Mouse (Mus musculus): Measurements from ENCODE around the gene Acaca. TPM values are rescaled to one million over a fixed set of nuclear protein-coding genes. Genes with fewer than 3 reads are reported as not detected.

Gene Acaca
- 12.4 and 13.0 TPM in 2 replicates for polyA plus RNA-seq (2015; fragmentation: Nextera tagmentation; extraction: Ambion mirVana)

DNA sequence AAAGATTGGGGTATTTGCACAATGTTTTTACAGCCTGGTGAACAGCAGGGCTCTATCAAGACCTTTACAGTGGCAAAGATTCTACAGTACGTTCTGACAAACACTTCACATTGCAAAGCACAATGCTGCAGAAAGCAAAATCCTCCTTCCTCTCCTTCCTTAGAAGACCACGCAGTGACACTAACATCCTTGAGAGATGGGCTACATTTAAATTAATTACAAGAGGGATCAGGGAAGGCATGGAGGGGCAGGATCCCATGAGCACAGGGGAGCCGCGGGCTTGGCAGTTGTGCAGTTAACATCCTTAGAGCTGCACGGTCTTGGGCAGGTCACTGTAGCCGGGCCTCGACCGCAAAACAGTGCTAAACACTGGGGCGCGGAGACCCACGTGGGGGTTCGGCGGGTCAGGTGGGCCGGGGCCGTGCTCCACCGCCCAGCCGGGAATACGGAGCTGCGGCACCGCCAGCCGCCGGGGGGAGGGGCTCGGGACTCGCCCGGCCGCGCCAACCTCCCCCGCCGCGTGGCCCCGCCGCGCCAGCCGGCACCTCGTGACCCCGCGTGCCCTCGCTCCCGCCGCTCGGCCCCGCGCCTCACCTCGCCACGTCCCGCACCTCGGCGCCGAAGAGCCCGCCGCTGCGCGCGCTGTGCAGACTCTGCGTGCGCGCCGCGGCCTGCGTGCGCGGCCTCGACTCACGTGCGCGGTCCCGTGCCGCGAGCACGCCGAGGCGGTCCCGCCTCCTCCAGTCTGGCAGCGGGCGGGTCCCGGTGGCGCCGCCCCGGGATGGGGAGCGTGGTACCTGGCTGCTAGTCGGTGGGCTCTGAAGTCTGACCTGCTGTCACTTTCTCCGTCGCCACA lies at the start of gene Acaca, which contains the start of gene Tada2a:
TSS of gene Acaca (plus strand) at position 730 of the 856 bp plus-strand sequence.
TSS of gene Tada2a (minus strand) at position 658 of the 856 bp plus-strand sequence.
- peak; percentile 85 for ATAC-seq (ENCODE audit: insufficient number of reproducible peaks, low FRiP score, low TSS enrichment, low read depth)
- peak within 1 kb of the TSS; percentile 64 for H3K9ac ChIP-seq
- H3K9me3 ChIP-seq, result no peaks in the 10 kb centered on the region
- H3K4me3 ChIP-seq, result peak within 1 kb of the TSS; percentile 58
- H3K4me1 ChIP-seq, result peaks cover 9% of the 10 kb centered on the region
- H3K4me2 ChIP-seq, result peak within 1 kb of the TSS; percentile 83
- peak within 1 kb of the TSS; percentile 69 for H3K27ac ChIP-seq
- H3K27me3 ChIP-seq, result no peaks in the 10 kb centered on the region
- peaks cover 25% of the 10 kb centered on the region for H3K36me3 ChIP-seq
- WGBS, result under 1% methylated on average over 62 of the region's 83 CpGs

DNA sequence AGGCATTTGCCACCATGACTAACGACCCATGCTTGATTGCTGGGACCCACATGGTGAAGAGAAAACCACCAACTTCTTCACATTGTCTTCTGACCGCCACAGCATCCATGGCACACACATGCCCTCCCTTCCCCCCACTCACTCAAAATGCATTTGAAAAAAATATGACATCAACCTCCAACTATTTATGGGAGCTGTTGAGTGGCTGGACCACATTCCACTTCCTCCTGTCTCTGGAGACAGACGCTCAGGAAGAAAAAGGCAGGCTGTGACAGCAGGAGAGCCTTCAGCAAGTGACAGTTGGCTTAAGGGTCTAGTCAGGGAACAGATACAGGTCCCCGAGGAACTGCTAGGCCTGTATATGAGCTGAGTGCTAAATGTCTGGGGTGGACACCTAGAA lies 49.6 kb upstream of the Acaca start:
- no peak for ATAC-seq (ENCODE audit: insufficient number of reproducible peaks, low FRiP score, low TSS enrichment, low read depth)
- Histone ChIP-seq H3K4me2 (no peak overlapping the region), H3K4me3 (no peak overlapping the region), H3K36me3 (peaks cover 42% of the 10 kb centered on the region), H3K9ac (no peak overlapping the region), H3K27ac (no peak overlapping the region; the same call in 1 of the 2 replicates), H3K27me3 (no peaks in the 10 kb centered on the region), H3K4me1 (peaks cover 6% of the 10 kb centered on the region), H3K9me3 (no peaks in the 10 kb centered on the region)
- 69% methylated on average over 4 of the region's 4 CpGs for WGBS

DNA sequence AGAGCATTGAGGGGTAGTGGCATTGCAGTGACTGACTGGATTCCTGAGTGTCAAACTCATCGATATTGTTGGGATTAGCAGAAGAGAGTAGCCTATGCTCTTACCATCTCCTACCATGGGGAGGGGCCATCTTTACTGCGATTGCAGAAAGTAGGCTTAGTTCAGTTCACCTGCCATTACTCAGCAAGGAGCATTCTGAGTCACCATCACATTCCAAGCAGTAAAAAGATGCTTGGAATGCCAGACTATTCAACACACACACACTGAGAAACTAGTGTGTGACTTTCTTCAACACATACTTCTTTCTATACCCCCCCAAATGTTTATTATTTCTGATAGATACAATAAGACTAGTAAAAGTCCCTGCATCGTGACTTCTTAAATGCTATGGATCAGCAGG lies 49.1 kb upstream of the Acaca start:
- WGBS, result 83% methylated on average over 3 of the region's 3 CpGs
- Histone ChIP-seq H3K27me3 (no peaks in the 10 kb centered on the region), H3K4me2 (no peak overlapping the region), H3K27ac (no peak overlapping the region), H3K36me3 (peaks cover 43% of the 10 kb centered on the region), H3K9me3 (no peaks in the 10 kb centered on the region), H3K4me3 (no peak overlapping the region), H3K9ac (no peak overlapping the region), H3K4me1 (peaks cover 6% of the 10 kb centered on the region)
- no peak for ATAC-seq (ENCODE audit: insufficient number of reproducible peaks, low FRiP score, low TSS enrichment, low read depth)

DNA sequence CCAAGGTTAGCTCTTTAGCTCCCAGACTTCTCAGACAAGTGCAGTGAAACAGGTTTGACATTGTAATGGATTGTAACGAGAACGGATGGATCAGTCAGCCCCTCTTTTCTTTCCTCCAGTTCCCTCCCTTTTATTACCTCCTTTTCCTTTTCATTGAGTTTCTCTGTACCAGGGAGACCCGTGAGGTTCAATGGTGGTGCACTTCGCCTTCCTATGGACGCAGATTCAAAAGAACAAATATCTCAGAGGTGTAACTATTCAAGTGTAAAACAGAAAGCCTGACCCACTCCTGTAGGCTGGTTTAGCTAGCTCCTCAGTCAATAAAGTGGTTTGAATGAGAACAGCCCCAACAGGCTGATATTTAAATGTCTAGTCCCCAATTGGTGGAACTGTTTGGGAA lies 47.6 kb upstream of the Acaca start:
- Histone ChIP-seq H3K27me3 (no peaks in the 10 kb centered on the region), H3K27ac (no peak overlapping the region), H3K4me2 (no peak overlapping the region), H3K9ac (no peak overlapping the region), H3K4me3 (no peak overlapping the region), H3K36me3 (peaks cover 50% of the 10 kb centered on the region), H3K9me3 (no peaks in the 10 kb centered on the region), H3K4me1 (peaks cover 6% of the 10 kb centered on the region)
- WGBS, result 92% methylated on average over 5 of the region's 5 CpGs
- ATAC-seq (ENCODE audit: insufficient number of reproducible peaks, low FRiP score, low TSS enrichment, low read depth), result no peak

DNA sequence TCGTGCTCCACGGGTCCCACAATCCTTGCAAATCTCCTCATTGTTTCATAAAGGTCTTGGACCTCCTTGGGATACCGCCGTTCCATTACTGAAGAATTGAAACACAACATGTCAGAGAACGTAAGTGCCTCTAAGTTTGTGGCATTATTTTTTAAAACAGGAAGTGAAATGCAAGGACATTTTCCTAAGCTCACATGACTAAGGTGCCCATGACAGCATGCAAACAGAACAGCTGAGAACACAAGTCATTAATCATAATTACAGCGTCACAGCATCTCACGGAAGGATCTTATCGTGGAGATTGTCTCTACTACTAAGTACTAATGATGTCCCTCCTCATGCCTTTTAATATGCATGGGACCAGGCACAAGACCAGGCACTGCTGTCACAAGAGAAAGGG lies 38.9 kb upstream of the Acaca start:
- H3K4me3 ChIP-seq, result no peak overlapping the region
- 88% methylated on average over 8 of the region's 8 CpGs for WGBS
- no peak for ATAC-seq (ENCODE audit: insufficient number of reproducible peaks, low FRiP score, low TSS enrichment, low read depth)
- no peaks in the 10 kb centered on the region for H3K27me3 ChIP-seq
- H3K27ac ChIP-seq, result no peak overlapping the region
- no peak overlapping the region for H3K4me2 ChIP-seq
- no peaks in the 10 kb centered on the region for H3K4me1 ChIP-seq
- H3K9ac ChIP-seq, result no peak overlapping the region
- H3K9me3 ChIP-seq, result no peaks in the 10 kb centered on the region
- peaks cover 56% of the 10 kb centered on the region for H3K36me3 ChIP-seq

DNA sequence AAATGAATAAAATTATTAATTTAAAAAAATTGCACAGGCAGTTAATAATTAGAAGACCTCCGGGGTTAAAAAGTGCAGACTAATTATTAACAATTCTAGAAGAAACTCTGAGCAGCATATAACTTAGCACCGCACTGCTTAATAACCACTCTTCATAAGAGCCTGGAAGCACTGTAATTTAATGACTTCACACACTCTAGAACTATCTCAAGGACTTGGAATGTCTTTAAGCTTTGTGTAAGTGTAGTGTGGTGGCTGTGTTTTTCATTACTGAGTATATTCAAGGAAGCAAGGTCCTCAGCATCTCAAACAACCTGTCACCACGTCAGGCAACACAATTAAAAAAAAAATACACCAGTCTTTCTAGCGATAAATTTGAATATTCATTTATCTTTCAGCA lies 34.4 kb upstream of the Acaca start:
- H3K9ac ChIP-seq, result no peak overlapping the region
- WGBS, result 84% methylated on average over 4 of the region's 4 CpGs
- H3K4me2 ChIP-seq, result no peak overlapping the region
- H3K27ac ChIP-seq, result no peak overlapping the region
- H3K4me1 ChIP-seq, result no peaks in the 10 kb centered on the region
- H3K4me3 ChIP-seq, result no peak overlapping the region
- no peaks in the 10 kb centered on the region for H3K27me3 ChIP-seq
- no peaks in the 10 kb centered on the region for H3K9me3 ChIP-seq
- peaks cover 47% of the 10 kb centered on the region for H3K36me3 ChIP-seq
- no peak for ATAC-seq (ENCODE audit: insufficient number of reproducible peaks, low FRiP score, low TSS enrichment, low read depth)

DNA sequence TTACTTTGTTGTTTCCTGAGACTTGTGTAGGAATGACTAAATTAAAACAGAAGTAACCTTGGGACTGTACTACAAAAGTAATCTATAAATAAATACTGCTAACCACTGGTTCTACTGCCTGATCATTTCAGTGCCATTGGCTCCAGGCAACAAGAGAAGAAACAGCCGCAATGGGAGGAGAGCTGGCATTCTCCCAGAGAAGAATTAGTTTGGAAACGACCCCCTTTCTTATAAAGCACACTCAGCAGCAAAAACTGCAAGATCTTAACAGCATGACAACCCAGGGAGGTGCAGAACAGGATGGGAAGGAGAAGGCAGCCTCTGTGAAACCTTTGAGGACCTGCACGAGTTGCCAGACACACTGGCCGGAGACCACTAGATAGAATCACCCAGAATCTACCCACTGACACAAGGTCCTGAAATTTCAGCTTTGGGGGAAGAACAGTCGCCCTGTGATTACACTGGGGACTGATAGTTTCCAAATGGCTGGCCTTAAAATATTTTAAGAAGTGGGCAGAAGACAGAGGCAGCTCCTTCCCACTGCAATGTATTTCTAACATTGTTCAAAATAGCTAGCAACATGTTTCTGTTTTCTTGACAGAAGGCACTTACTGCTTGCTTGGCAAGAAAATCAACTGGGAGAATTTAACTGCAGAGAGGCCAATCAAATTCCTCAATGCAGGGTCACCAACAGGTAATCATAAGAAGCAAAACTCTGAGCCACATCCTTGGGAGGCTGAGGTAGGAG lies 32.0 kb upstream of the Acaca start:
- Histone ChIP-seq H3K4me2 (no peak overlapping the region), H3K27me3 (no peaks in the 10 kb centered on the region), H3K4me1 (0 out of 2 replicates have a peak, but pooled peaks cover 3% of the 10 kb centered on the region), H3K27ac (no peak overlapping the region), H3K4me3 (no peak overlapping the region), H3K9me3 (no peaks in the 10 kb centered on the region), H3K36me3 (peaks cover 50% of the 10 kb centered on the region), H3K9ac (no peak overlapping the region)
- 62% methylated on average over 5 of the region's 5 CpGs for WGBS
- no peak for ATAC-seq (ENCODE audit: insufficient number of reproducible peaks, low FRiP score, low TSS enrichment, low read depth)

DNA sequence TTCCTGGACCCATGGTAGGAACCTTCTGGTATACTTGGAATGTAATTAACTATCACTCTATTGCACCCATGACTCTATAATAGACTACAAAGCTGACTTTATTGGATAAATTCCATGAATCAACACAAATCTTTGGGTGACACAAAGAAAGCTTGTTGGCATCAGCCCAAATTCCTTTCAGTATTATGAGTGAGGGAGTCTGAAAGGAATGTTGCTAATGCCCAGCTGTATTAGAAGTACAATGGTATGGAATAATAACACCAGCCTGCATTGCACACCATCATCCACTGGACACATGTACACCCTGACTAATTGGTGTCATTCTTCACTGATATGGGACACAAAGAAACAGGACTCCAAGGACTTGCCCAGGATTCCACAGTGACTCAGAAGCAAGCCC lies 28.3 kb upstream of the Acaca start:
- Histone ChIP-seq H3K9me3 (no peaks in the 10 kb centered on the region), H3K27me3 (no peaks in the 10 kb centered on the region), H3K4me3 (no peak overlapping the region), H3K36me3 (peaks cover 70% of the 10 kb centered on the region), H3K4me2 (no peak overlapping the region), H3K27ac (peak overlapping the region; percentile 50), H3K9ac (no peak overlapping the region), H3K4me1 (0 out of 2 replicates have a peak, but pooled peaks cover 3% of the 10 kb centered on the region)
- no peak for ATAC-seq (ENCODE audit: insufficient number of reproducible peaks, low FRiP score, low TSS enrichment, low read depth)

DNA sequence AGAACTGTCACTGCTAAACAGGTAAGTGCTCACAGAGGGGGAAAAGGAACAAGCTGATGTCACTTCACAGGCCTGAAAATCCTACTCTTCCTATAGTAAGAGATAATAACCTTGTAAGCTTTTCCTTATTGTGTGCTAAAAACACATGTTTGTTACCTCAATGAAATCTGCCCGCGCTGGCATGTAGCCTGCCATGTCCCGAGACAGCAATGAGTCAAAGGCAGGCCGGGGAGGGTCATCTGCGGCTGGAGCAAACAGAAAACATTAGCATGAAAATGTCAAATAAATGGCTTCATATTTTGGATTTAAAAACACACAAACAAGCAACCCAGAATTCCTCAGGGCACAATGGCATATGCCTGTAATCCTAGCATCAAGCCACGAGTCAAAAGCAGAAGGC lies 25.4 kb upstream of the Acaca start:
- no peak overlapping the region for H3K27ac ChIP-seq
- H3K27me3 ChIP-seq, result no peaks in the 10 kb centered on the region
- 0 out of 2 replicates have a peak, but pooled peaks cover 3% of the 10 kb centered on the region for H3K4me1 ChIP-seq
- H3K36me3 ChIP-seq, result peaks cover 80% of the 10 kb centered on the region
- 91% methylated on average over 6 of the region's 6 CpGs for WGBS
- ATAC-seq (ENCODE audit: insufficient number of reproducible peaks, low FRiP score, low TSS enrichment, low read depth), result no peak
- no peak overlapping the region for H3K4me2 ChIP-seq
- H3K9me3 ChIP-seq, result no peaks in the 10 kb centered on the region
- H3K4me3 ChIP-seq, result no peak overlapping the region
- no peak overlapping the region for H3K9ac ChIP-seq

DNA sequence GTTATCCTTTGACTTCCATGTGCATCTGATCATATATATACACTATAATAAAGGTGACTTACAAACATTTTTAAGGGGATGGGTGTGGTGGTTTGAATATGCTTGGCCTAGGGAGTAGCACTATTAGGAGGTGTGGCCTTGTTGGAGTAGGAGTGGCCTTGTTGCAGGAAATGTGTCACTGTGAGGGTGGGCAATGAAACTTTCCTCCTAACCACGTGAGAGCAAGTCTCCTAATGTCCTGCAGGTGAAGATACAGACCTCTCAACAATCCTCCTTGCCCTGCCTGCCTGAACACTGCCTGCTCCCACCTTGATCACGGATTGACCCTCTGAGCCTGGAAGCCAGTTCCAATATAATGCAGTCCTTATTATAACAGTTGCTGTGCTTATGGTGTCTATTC lies 22.3 kb upstream of the Acaca start:
- H3K27ac ChIP-seq, result no peak overlapping the region
- no peak for ATAC-seq (ENCODE audit: insufficient number of reproducible peaks, low FRiP score, low TSS enrichment, low read depth)
- H3K4me3 ChIP-seq, result no peak overlapping the region
- no peaks in the 10 kb centered on the region for H3K27me3 ChIP-seq
- no peak overlapping the region for H3K9ac ChIP-seq
- H3K4me1 ChIP-seq, result no peaks in the 10 kb centered on the region
- H3K4me2 ChIP-seq, result no peak overlapping the region
- H3K9me3 ChIP-seq, result no peaks in the 10 kb centered on the region
- WGBS, result 51% methylated on average over 2 of the region's 2 CpGs
- H3K36me3 ChIP-seq, result peaks cover 81% of the 10 kb centered on the region

DNA sequence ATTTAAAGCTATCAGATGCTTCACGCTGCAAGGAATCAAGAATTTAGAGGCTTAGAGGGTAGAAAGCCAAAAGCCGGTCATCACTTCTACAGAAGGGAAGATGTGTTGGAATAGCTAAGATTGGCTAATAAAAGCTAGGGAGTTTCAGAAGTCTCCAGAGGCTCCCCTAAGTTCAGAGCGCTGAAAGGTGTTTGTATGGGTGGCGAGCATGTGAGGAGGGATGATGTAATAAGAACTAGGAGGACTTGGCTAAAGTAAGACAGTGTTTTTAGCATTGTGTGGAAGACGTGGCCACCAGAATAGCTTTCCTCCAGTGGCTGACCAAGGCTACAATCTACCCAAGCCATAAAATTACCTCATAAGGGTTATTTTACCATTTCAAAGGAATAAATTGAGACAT lies 15.8 kb upstream of the Acaca start:
- H3K4me2 ChIP-seq, result no peak overlapping the region
- H3K4me1 ChIP-seq, result no peaks in the 10 kb centered on the region
- peaks cover 60% of the 10 kb centered on the region for H3K36me3 ChIP-seq
- H3K9ac ChIP-seq, result no peak overlapping the region
- no peaks in the 10 kb centered on the region for H3K9me3 ChIP-seq
- 82% methylated on average over 5 of the region's 5 CpGs for WGBS
- H3K27me3 ChIP-seq, result no peaks in the 10 kb centered on the region
- ATAC-seq (ENCODE audit: insufficient number of reproducible peaks, low FRiP score, low TSS enrichment, low read depth), result no peak
- no peak overlapping the region for H3K27ac ChIP-seq
- H3K4me3 ChIP-seq, result no peak overlapping the region

DNA sequence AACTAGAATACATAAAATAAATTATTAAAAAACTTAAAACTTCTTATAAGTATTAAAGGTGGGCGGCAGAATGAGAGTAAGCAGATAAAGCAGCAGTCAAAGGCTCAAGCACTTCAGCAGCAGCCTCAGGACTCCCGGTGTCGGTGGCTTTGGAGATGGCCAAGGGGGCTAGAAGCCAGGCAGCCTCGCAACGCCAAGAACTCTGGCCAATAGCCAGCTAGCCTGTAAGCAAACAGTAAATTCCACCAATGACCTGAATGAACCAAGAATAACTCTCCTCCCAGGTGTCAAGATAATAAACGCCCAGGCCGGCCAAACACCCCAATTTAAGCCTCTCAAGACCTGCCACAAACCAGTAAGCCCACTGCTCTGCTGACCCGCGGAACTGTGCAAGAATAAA lies 13.8 kb upstream of the Acaca start:
- peaks cover 67% of the 10 kb centered on the region for H3K36me3 ChIP-seq
- 73% methylated on average over 9 of the region's 9 CpGs for WGBS
- H3K27me3 ChIP-seq, result no peaks in the 10 kb centered on the region
- H3K4me3 ChIP-seq, result no peak overlapping the region
- H3K4me1 ChIP-seq, result no peaks in the 10 kb centered on the region
- H3K9ac ChIP-seq, result no peak overlapping the region
- ATAC-seq (ENCODE audit: insufficient number of reproducible peaks, low FRiP score, low TSS enrichment, low read depth), result no peak
- no peak overlapping the region for H3K4me2 ChIP-seq
- no peaks in the 10 kb centered on the region for H3K9me3 ChIP-seq
- no peak overlapping the region for H3K27ac ChIP-seq
